Mouse (Mus musculus) A20 (cell line): ENCODE data around the gene Lhfpl3.
A peak's percentile ranks its signal among the peaks of the same experiment; 100 is the strongest.

ENCODE experiments used
- DNase-seq: peaks from one replicate; pipeline ENCODE4 v3.0.0-alpha.2; 2011; ENCODE audit warnings: low read depth, low spot score

Lhfpl3 gene

GRCm38 (mm10) chr5:23284884-23285283 lies 539.0 kb downstream of the Lhfpl3 start:
- DNase-seq, result peak; percentile 54

GRCm38 (mm10) chr5:23289149-23289548 lies 543.3 kb downstream of the Lhfpl3 start:
- no peak for DNase-seq
